Mouse (Mus musculus): ENCODE measurements around the gene Gm38431. TPM values are rescaled to one million over a fixed set of nuclear protein-coding genes. Genes with fewer than 3 reads are reported as not detected.

Gene Gm38431
- polyA plus RNA-seq (2017; shearing (Covaris generic)): 4.2 TPM

GRCm38 (mm10) chr9:21091707-21092320 lies at the start of gene Gm38431, which contains the start of gene Raver1:
TSS of gene Gm38431 (minus strand) at chr9:21091997.
TSS of gene Raver1 (minus strand) at chr9:21092008.

DNA sequence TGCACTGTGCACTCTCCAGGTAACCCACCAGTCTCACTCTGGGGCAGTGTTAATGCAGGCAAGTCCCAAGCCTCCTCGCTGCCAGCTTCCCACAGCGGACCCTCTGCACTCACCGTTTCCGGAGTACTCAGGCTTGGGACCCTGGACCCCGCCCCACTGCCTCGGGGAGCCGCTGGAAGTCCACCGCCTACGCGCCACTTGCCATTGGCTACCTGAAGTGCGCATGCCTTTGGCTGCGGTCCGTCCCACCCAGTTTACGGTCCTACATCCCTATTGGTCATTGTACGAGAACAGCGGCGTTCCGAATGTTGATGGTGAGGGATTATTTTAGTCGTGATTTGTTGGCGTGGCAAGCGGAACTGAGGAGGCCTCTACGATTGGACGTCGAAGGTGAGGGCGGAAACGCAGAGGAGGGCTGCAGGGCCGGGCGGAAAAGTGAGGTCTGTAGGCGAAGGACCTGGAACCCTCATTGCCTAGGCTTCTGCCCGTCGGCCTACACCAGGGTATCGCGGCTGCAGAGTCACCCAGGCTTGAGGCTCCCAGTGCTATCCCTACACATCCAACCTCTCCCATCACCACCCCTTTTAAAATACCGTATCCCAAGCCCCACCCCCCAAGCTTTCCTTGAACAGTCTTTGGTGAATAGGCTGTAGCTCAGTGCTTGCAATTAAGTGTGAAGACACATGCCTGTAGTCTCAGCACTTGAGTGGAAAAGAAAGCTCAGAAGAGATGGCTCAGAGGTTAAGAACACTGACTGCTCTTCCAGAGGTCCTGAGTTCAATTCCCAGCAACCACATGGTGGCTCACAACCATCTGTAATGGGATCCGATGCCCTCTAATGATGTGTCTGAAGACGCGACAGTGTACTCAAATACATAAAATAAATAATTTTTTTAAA lies 39.5 kb upstream of the Gm38431 start, which contains the start of gene Tyk2:
Gene Tyk2 (minus strand): TSS at position 185 of the 898 bp plus-strand sequence.

DNA sequence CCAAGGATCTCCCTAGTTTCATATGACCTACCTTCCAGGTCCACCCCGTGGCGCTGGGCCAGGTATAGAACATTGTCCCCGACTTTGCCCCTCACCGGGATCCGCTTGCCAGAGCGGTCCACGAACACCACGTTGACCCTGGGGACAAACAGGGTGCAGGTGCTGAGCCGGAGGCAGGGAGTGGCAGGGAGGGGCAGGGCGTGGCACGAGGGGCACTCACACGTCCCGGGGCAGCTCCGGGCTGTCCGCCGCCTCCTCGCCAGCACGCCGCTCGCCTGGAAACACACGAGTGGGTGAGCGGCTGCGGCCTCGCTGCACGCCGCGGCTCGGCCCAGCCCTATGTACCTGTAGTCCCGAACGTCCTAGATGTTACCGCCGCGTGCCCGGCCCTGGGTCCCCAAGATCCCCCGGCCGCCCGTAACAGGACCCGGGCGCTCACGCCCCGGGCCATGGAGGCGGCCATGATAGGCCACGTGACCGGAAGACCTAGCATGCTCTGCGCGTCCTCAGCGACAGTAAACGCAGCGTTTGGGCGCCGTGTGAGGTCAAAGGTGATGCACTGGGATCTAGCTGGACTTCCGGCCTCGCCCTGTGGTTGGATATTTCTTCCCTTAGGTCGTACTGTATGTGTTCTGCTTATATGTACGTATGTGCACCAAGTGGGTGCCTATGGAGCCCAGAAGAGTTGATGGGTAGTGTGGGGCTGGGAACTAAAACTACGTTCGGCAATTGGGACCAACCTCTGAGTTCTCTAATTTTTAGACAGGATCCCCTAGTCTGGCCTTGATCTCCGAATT lies 18.6 kb downstream of the Gm38431 start, which contains the start of the genes Gm49373 and Fdx1l:
Gene Gm49373 (minus strand): TSS at position 53 of the 797 bp plus-strand sequence.
Gene Fdx1l (minus strand): TSS at position 571 of the 797 bp plus-strand sequence.

GRCm38 (mm10) chr9:21067006-21067684 lies 24.7 kb downstream of the Gm38431 start, which contains the start of gene Zglp1:
TSS of gene Zglp1 (minus strand) at chr9:21067093.

DNA sequence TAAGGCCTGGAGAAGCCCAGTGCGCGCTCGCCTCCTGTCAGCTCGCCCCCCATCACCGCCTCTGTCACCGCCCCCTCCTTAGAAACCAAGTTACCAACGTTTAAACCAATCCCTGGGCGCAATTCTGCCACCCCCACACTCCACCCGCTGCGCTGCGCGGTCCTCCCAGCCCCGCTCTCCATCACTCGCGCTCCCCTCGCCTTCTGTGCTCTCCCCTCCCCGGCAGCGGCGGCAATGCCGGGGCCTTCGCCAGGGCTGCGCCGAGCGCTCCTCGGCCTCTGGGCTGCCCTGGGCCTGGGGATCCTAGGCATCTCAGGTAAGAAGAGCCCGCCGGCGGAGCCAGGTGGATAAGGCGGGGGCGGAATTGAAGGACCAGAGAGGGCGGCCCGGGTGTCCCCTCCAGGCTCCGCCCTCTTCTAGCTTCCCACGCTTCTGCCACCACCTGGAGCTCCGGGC lies 59.9 kb downstream of the Gm38431 start, which contains the start of gene Icam5:
Gene Icam5 (plus strand): TSS at position 178 of the 456 bp plus-strand sequence.

GRCm38 (mm10) chr9:21029291-21030054 lies 62.3 kb downstream of the Gm38431 start, which contains the start of gene Icam4:
TSS of gene Icam4 (plus strand) at chr9:21029373.

Other genes starting within 250 kb of the Gm38431 start
- 68.7 TPM for gene A230050P20Rik, start 223.4 kb downstream of the Gm38431 start, polyA plus RNA-seq (2017; shearing (Covaris generic))
- 4.1 TPM for gene Angptl6, start 212.3 kb downstream of the Gm38431 start, polyA plus RNA-seq (2017; shearing (Covaris generic))
- gene Ppan, start 203.8 kb downstream of the Gm38431 start, polyA plus RNA-seq (2017; shearing (Covaris generic)): 87.3 TPM
- gene Eif3g, start 193.4 kb downstream of the Gm38431 start, polyA plus RNA-seq (2017; shearing (Covaris generic)): 290 TPM
- gene Dnmt1, start 132.1 kb downstream of the Gm38431 start, polyA plus RNA-seq (2017; shearing (Covaris generic)): 72.9 TPM
- 14.9 TPM for gene S1pr2, start 115.2 kb downstream of the Gm38431 start, polyA plus RNA-seq (2017; shearing (Covaris generic))
- 112 TPM for gene Mrpl4, start 89.3 kb downstream of the Gm38431 start, polyA plus RNA-seq (2017; shearing (Covaris generic))
- 66.0 TPM for gene Icam1, start 76.0 kb downstream of the Gm38431 start, polyA plus RNA-seq (2017; shearing (Covaris generic))
- 1.2 TPM for gene Icam4, start 62.6 kb downstream of the Gm38431 start, polyA plus RNA-seq (2017; shearing (Covaris generic))
- 0.83 TPM for gene Icam5, start 59.9 kb downstream of the Gm38431 start, polyA plus RNA-seq (2017; shearing (Covaris generic))
- 0.20 TPM for gene Zglp1, start 24.9 kb downstream of the Gm38431 start, polyA plus RNA-seq (2017; shearing (Covaris generic))
- gene Gm49373, start 18.9 kb downstream of the Gm38431 start, polyA plus RNA-seq (2017; shearing (Covaris generic)): 0.24 TPM
- gene Fdx1l, start 18.4 kb downstream of the Gm38431 start, polyA plus RNA-seq (2017; shearing (Covaris generic)): 37.0 TPM
- gene Raver1, start within 50 bp of the Gm38431 start, polyA plus RNA-seq (2017; shearing (Covaris generic)): 80.5 TPM
- 71.5 TPM for gene Tyk2, start 39.2 kb upstream of the Gm38431 start, polyA plus RNA-seq (2017; shearing (Covaris generic))
- 324 TPM for gene Cdc37, start 58.0 kb upstream of the Gm38431 start, polyA plus RNA-seq (2017; shearing (Covaris generic))
- 1.3 TPM for gene Pde4a, start 73.7 kb upstream of the Gm38431 start, polyA plus RNA-seq (2017; shearing (Covaris generic))
- gene Keap1, start 147.4 kb upstream of the Gm38431 start, polyA plus RNA-seq (2017; shearing (Covaris generic)): 66.8 TPM
- 0.07 TPM for gene S1pr5, start 156.4 kb upstream of the Gm38431 start, polyA plus RNA-seq (2017; shearing (Covaris generic))
- 75.3 TPM for gene Atg4d, start 173.3 kb upstream of the Gm38431 start, polyA plus RNA-seq (2017; shearing (Covaris generic))
- 30.0 TPM for gene Kri1, start 196.0 kb upstream of the Gm38431 start, polyA plus RNA-seq (2017; shearing (Covaris generic))
- gene Cdkn2d, start 199.4 kb upstream of the Gm38431 start, polyA plus RNA-seq (2017; shearing (Covaris generic)): 143 TPM
- gene Ap1m2, start 220.3 kb upstream of the Gm38431 start, polyA plus RNA-seq (2017; shearing (Covaris generic)): 3.5 TPM
- gene Slc44a2, start 228.7 kb upstream of the Gm38431 start, polyA plus RNA-seq (2017; shearing (Covaris generic)): 568 TPM

All from CD4-positive, CD25-positive, alpha-beta regulatory T cell (primary cell).